Mouse (Mus musculus) liver, postnatal 0 days (tissue): ENCODE measurements around the gene Slc39a8.

Experiments used
- CTCF ChIP-seq: sonication (generic); IDR thresholded peaks from 2 replicates; pipeline ENCODE4 v1.5.1; 2016; ENCODE audit warnings: antibody characterized with exemption, low read depth
- EP300 ChIP-seq: IDR thresholded peaks from 2 replicates; pipeline ENCODE4 v1.6.1; 2016; ENCODE audit warnings: antibody characterized with exemption, low read depth, mild to moderate bottlenecking

GRCm38 (mm10) chr3:135796117-135796516 is 29.0 kb upstream of the Slc39a8 start:
- no peak for TF ChIP-seq CTCF
- TF ChIP-seq EP300: no peak
